Mouse (Mus musculus): ENCODE results near the gene Amdhd1.

Amdhd1 gene

DNA sequence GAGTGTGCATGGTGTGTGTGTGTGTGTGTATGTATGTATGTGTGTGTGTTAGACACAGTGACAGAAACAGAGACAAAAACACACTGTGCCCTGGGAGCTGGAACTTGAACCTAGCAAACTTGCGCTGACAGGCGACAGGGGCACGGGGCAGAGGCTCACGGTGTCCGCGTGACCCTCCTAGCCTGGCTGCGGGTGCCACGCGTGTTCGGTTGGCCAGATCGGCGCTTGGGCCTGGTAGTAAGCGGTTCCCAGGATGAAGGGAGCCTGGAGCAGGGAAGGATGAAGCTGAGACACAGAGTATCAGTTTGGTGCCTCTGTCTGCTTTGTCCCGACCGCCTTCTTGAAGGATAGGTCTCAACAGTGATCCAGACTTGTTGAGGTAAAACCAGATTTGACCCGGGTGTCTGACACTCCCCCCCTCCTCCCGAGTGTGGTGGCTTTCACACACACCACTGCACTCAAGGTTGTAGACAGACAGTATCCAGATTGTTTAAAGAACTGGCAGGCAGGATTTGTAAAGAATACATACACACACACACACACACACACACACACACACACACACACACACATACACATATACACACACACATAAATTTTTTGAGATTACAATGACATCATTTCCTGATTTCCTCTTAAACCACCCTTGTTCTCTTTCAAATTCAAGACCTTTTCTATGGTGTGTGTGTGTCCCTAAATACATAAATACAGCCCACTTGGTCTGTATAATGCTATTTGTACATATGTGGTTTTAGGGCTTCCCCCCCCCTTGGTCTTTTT, 788 bp upstream of the Amdhd1 start, which contains the start of gene Ccdc38:
TSS of gene Ccdc38 (plus strand) at position 202 of the 780 bp plus-strand sequence.
- DNase-seq (ENCODE audit: low read depth, low spot score), result no peak

DNA sequence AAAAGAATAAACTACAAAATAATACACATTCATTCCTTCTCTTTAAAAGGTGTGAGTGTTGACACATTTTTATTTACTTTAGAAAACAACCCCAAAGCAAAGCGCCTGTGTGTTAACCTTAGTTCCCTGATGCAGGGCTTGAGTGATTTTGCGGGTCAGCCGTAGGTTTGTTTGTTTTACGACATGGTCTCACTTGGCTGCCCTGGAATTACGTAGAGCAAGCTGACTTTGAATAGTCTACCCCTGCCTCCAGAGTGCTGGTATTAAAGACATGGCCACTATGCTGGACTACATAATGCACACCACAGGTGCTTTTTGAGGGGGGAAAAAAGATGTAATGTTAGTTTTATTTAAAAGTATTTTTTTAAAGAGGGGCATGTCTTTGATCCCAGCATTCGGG, 1.0 kb downstream of the Amdhd1 start:
- no peak for DNase-seq (ENCODE audit: low read depth, low spot score)

DNA sequence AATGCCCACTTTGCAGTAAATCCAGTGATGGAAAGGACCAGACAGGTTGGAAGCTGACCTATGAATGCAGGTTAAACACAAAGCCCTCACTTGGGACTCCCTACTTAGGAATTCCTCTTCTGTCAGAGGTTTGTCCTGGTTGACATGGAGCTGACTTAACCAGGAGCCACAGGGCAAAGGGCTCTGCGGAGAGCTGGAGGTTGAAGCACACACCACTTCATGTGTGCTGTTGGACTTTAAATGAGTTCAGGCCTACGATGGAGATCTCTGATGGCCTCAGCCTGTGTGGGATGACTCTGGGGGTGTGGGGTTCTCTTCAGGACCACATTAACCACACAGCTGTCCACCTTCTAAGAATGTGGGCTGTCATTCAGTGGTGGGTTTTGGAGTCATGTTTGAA, 1.5 kb downstream of the Amdhd1 start:
- no peak for DNase-seq (ENCODE audit: low read depth, low spot score)

DNA sequence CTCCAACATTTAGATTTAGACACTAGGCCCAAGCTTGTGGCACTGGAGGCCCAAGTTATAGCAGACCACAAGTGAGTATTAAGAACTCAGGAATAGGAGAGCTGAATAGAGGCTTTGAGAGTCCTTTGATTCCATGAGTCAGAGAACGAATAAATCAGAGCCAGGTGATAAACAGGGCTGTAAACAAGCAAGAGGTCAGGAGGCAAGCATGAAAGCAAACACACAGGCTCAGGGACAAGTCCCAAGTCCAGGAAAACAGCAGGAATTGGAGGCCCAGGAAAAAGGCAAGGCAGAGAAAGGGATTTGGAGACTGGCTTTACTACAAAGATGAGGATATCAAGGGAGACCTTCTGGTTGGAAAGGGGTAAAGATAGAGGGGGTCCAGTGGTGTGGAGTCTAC, 14.5 kb downstream of the Amdhd1 start:
- no peak for DNase-seq (ENCODE audit: low read depth, low spot score)

DNA sequence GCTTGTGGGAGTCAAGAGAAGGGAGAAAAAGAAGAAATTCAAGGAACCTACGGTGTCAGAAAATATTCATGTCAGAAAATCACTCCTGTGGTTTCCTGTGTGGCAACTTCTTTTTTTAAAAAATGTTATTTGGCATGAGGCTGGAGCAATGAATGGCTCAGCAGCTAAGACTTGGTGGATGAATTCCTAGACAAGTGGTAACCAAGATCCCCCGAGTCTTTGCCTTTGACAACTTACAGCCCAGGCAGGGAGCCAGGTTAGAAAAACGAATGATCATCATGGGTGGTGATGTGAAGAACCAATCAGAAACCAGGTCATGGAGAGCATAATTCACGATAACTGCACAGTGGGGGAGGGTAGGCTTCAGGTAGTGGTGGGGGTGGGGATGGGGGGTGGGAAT, 18.8 kb downstream of the Amdhd1 start:
- DNase-seq (ENCODE audit: low read depth, low spot score), result no peak

DNA sequence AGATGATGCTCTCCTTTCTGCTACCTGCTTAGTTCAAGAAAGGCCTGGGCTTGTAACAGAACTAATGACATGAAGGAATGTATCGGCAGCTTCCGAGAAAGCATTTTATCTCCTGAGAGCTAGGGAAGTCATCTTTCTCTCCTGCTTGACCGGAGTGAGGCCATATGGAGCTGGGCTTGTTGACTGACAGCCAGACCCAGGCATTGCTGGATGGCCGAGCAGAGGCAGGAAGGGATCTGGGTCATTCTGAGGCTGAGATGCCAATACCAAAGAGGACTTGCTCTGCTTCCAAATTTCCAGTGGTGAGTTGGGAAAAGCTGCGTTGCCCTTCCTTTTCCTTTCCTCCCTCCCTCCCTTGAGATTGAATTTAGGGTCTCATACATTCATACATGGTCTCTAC, 20.1 kb downstream of the Amdhd1 start:
- no peak for DNase-seq (ENCODE audit: low read depth, low spot score)

DNA sequence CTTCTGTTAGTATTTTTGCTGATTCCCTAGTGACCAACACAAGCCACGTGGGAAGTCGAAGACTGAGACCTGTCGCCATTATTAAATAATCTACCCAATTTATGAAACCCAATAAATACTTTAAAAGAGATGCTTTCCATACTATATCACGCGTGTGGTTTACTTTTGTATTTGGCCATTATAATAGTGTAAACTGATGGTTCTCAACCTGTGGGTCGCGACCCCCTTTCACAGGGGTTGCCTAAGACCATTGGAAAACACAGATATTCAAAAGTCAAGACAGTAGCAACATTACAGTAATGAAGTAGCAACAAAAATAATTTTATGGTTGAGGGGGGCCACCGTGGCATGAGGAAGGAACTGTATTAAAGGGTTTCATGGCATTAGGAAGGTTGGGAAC, 20.7 kb downstream of the Amdhd1 start:
- no peak for DNase-seq (ENCODE audit: low read depth, low spot score)

DNA sequence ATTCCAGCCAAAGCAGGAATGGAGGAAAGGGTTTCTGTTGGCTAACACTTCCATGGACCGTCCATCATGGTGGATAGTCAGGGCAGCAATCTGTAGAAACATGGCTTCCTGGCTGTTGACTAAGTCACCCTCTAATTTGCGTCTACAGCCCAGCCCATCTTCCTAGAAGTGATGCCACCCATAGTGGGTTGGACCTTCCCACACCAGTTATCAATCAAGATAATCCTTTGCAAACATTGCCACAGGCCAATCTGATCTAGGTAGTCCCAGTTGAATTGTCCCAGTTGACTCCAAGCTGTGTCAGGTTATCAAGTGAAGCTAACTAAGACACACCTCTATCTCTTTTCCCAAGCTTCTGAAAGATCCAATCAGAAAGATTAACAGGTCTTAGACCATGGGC, 21.2 kb downstream of the Amdhd1 start:
- DNase-seq (ENCODE audit: low read depth, low spot score), result no peak

DNA sequence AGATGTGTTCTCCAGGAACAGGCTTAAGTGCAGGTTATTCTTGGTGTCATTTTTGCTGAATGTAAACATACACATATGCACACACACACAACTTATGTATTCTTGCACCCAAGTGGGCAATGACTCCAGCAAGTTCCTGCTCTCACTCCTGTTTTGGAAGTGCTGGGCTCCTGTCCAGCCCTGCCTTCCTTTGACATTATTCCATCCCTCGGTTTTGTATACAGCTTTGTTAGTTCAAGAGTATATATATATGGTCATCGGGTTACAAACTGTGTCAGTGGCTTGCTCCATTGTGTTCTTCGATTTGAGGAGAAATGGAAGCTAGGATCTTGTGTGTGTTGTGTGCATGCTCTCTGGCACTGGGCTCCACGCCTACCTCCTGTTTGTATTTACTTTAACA, 21.6 kb downstream of the Amdhd1 start:
- no peak for DNase-seq (ENCODE audit: low read depth, low spot score)

DNA sequence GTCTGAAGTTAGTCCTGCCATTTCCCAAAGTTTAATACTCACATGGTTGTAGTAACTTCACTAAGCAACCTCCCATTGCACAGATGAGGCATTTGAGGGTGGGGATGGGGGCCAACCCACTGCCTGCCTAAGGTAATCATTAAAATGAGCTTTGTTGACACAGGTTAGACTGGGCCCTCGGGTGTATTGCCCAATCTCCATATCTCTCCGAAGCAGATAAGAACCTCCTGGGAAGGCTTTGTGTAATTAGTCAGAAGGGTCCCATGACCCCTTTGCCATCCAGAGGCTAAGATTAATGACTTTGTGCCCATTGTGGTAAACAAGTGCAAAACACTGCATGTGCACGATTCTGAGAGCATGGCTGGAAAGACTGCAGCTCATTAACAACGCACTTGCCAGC, 22.1 kb downstream of the Amdhd1 start:
- no peak for DNase-seq (ENCODE audit: low read depth, low spot score)

DNA sequence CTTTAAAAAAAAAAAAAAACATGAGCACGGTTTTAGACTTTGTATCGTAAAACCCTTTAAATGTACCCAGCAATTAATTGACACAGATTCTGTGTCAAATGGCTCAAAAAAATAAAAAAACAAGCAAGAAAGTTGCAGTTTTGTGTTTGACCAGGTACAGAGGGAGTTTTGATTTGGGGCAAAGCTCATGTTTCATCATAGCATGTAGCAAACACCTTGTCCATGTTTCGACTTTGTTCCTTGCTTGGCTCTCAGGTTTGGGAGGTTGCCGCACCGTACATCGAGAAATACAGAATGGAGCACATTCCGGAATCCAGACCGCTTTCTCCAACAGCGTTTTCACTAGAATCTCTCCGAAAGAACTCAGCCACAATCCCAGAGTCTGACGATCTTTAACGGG, 23.9 kb downstream of the Amdhd1 start:
- no peak for DNase-seq (ENCODE audit: low read depth, low spot score)

DNA sequence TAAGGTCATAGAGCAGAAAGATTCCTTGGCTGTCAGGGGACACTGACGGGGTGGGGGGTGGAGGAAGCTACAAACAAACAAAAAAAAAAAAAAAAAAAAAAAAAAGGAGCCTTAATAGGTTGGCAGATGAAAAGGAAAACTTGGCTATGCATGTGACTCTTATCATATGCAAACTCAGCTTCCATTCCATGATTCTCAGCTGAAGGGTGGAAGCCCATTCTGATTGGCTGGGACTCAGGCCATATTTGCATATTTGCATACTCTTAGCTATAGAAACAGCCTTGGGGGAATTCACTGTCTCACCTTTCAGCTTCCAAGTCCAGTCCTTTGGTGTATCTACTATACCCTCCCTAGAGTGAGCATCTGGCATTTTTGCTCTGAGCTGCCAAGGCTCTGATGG, 24.4 kb downstream of the Amdhd1 start:
- no peak for DNase-seq (ENCODE audit: low read depth, low spot score)

DNA sequence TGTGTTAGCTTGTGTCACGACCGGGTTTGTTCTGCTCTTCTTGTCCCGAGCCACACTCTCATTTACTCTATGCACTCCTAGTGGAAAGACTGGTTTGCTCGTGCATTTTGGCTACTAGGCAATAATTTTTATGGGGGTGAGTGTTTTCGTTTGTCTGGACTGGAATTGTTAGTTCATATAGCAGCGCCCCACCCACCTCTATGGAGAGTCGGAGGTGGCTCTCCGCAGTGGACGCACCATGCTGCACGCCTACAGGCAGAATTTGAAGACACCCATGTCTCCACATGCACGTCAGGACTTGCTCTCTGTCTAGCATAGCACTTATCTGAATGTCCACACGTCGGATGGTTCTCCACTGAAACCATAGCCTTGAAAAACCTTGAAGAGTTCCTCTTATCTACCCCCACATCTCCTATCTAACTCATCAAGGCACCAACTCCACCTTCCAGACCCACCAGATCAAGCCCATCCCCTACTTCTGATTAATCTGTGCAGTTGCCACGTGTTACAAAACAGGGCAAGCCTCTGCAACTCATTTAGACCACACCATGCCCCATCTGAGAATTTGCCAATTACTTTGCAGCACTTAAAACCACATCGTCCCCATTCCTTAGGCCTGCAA, 30.2 kb downstream of the Amdhd1 start:
- DNase-seq (ENCODE audit: low read depth, low spot score), result no peak

DNA sequence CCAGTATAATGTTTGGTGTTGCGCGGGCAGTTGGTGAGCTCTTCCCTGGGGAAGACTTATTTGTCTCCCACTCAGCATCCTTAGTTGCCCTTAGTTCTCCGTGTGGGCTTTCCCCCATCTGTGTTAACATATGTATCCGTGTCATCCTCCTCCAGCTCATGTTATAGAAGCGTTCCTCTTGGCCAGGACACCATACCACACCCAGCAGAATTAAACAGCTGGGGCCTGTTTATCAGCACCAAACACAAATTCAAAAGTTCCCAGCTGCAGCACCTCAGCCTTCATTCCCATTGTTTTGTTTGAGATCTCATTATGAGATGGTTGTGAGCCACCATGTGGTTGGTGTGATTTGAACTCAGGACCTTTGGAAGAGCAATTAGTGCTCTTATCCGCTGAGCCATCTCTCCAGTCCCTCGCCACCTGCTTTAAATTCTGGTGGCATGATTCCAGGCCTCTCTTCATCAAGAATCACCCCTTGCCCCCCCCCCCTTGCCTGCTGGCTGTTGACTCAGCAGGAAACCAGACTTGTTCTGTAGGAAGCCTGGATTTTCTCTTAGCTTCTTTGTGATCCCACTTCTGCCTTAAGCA, 31.4 kb downstream of the Amdhd1 start:
- DNase-seq (ENCODE audit: low read depth, low spot score), result no peak

DNA sequence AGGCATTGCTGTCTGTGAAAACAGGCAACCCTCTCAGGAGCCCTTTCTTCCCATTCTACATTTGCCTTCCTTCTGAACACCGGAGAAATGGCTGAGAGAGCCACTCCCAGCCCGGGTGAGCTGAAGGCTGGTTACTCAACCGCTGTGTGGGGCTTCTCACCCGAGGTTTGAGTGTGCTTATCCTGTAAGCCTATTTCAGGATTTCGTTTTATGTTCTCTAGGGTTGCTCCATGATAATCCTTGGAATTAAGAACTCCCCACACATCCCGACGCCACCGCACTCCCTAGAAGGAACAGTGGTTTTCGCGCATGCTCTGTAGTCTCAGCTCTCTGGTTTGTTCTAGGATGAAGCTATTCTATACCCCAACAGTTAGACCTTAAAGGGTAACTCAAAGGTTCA, 38.5 kb downstream of the Amdhd1 start:
- no peak for DNase-seq (ENCODE audit: low read depth, low spot score)

DNA sequence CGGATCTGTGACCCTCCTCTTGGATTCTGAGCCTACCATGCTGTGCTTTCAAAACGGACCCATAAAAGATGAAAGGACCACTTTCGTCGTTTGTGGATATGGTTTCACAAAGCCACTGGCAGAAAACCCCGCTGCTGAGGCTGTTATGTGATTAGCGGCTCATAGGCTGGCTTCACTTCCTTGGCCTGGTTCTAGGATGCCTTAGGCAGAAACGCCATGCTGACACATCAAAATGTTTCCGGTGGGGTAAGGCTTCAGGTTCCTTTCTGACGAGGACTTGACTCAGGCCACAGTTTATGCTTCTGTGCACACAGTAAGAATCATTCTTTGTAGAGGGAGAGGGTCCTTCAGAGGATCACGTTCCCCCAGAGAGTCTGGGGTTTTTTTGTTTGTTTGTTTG, 39.0 kb downstream of the Amdhd1 start:
- DNase-seq (ENCODE audit: low read depth, low spot score), result no peak

DNA sequence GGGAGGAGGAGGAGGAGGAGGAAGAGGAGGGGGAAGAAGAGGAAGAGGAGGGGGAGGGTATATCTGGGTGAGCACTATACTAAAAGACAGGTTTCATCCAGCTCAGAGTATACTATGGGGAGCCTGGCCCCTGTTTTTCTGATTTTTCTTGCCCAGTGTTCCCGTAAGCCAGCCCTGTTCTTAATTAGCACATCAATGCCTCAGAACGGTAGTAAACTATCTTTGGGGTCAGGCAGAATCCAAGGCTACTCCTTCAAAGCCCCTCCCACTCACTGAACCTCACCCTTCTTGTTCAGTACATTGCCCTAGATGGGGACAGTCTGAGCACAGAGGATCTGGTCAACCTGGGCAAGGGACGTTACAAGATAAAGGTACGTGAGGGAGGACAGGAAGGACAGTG, 49.4 kb downstream of the Amdhd1 start:
- no peak for DNase-seq (ENCODE audit: low read depth, low spot score)

DNA sequence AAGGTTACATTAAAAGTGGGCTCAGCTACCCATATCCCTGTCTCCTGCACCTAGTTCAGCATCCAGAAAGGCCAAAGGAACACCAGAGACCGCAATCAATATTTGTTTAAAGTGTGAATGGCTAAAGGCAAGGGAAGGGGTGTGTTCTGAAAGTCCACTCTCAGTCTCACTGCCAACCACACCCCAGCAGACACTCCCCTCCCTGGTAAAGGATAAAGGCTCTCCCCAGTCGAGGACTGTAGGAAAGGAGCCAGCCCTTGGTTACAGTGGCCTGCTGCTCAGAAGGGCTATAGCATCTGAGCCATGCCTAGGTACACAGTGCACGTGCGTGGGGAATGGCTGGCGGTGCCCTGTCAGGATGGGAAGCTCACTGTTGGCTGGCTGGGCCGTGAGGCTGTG, 51.0 kb downstream of the Amdhd1 start:
- DNase-seq (ENCODE audit: low read depth, low spot score), result no peak

DNA sequence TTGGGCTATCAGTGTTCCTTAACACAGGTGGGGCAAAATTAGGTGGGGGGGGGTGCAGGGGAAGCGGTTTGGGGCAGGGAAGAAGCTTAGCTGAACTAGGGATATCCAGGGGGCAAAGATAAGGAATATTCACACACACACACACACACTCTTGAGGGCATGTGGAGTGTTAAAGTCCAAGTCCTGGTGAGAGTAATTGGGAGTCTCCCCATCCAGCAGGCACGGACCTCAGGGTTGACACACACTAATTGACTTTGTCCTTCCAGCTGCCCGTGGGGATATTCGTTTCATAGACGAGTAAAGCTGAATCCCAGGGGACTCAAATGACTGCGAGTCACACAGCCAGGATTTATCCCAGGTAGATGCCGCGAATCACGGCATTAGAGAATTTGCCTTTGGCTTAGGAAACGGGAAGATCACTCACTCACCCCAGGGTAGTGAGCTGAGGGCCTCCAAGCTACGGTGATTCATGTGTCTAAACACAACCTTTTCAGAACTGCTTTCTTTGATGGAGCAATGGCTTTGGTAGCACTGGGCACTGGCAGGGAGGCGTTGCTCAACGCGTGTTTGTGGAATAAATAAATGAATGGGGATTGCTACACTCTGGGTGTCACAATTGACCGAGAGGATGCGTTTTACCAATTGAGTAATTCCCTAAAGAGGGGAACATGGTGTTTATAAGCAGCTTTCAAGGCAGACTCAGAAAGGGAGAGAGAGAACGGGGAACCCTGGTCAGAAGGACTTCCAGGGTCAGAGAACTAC, 51.6 kb downstream of the Amdhd1 start, which contains the start of gene Hal:
TSS of gene Hal (plus strand) at position 703 of the 762 bp plus-strand sequence.
- no peak for DNase-seq (ENCODE audit: low read depth, low spot score)

DNA sequence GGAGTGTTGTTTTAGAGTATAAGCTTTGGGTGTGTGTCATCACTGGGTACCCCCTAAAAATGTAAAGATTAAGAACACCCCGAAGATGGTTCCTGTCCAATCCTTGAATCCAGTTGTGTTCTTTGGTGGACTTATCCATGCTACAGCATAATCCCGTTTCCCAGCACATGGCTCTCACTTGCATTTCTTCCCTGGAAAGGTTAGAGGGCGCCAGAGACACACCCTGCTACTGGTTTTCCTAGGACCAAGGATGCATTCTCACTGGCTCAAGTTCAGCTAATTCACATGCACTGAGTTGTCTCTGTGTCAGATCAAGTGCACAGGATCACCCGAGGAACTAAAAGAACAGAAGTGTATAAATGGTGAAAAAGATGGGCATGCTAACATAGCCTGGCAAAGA, 53.2 kb downstream of the Amdhd1 start:
- no peak for DNase-seq (ENCODE audit: low read depth, low spot score)

DNA sequence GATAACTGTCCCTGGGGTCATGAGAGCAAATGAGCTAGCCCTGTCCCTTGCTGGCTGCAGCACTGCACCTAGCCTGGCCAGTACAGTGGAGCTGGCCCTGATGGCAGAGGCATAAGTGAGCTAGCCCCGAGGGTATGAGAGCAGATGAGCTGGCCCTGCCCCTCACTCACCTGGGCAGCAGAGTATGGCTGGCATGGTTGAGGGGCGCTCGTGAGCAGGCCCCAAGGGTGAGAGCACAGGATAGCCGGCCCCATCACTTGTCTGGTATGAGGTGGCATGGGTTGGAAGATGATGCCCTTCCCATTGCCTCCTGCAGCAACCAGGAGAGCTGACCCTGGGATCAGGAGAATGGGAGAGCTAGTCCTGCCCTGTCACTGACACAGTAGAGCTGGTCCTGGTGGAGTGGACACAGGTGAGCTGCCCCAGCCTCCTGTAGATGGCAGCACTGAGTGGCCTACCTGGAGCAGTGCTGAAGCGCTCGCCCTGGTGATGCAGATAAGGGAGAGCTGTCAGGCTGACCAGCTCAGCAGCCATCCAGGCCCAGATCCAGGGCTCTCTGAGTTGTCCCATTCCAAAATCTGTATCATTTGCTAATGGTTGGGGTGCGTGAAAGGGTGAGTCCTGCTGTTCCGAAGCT, 54.7 kb downstream of the Amdhd1 start:
- no peak for DNase-seq (ENCODE audit: low read depth, low spot score)

DNA sequence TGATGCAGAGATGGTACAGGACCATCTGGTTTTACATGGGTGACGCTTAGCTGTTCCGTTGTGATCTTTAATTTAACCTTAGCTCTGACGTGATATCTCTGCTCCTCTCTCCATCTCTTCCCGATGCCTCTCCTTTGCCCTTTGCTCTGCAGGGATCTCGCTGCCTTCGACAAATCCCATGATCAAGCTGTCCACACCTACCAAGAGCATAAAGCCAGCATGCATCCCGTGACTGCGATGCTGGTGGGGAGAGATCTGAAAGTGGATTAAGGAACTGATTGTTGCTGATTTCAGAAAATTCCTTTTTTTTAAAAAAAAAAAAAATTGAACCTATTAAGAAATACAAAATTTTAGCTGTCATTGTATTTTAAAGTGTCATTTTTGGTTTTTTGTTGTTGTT, 55.3 kb downstream of the Amdhd1 start:
- no peak for DNase-seq (ENCODE audit: low read depth, low spot score)

Measured in embryo, embryonic 11.5 days (tissue).